ENCODE assay signal across 9 mouse cellular contexts in genomic region chr11:120252843-120253645, GRCm38 (mm10). TPM values are rescaled to one million over a fixed set of nuclear protein-coding genes. Genes with fewer than 3 reads are reported as not detected.
DNase-seq lines count a peak whose midpoint lies in the region; ATAC-seq lines count a peak whose summit lies in the region.
"Had no signal": no experiment of that assay in that cellular context is flagged by ENCODE, and none has a peak within 500 bp of the region (broad histone marks: within the 10 kb centered on the region; RNA-seq: fewer than 3 reads in every experiment).

No protein-coding gene starts in this region.

- peak overlapping the region; percentile 54 for H3K27ac ChIP-seq in heart, embryonic 16.5 days (ENCODE audit: low read length)
- peak overlapping the region; percentile 54 for H3K27ac ChIP-seq in limb, embryonic 12.5 days

- no peaks in the 10 kb centered on the region for H3K27me3 ChIP-seq in heart, embryonic 16.5 days (ENCODE audit: control insufficient read depth, insufficient read depth, low read length)
- no peaks in the 10 kb centered on the region for H3K27me3 ChIP-seq in limb, embryonic 12.5 days

- WGBS in heart, embryonic 16.5 days: 44% methylated on average over 12 of the region's 12 CpGs
- whole genome bisulfite sequencing in limb, embryonic 12.5 days: 50% methylated on average over 12 of the region's 12 CpGs

- H3K9me3 ChIP-seq in heart, embryonic 16.5 days (replicated peaks; ENCODE audit: control insufficient read depth, low read length): no peaks in the 10 kb centered on the region
- no peaks in the 10 kb centered on the region for H3K9me3 ChIP-seq in limb, embryonic 12.5 days

- peak; percentile 54 for DNase-seq in cerebellum, adult 9-11 months
- DNase-seq in cerebellum, adult 8-10 months: no peak
- DNase-seq in WW6 (ENCODE audit: low read depth, low spot score): peak; percentile 83
- DNase-seq in right cerebral cortex, postnatal 4 days: no peak
- no peak for DNase-seq in natural killer cell, adult 2 months (ENCODE audit: low spot score in 2 of 2)
- no peak for DNase-seq in frontal cortex, adult 2 months (ENCODE audit: extremely low spot score in 1 of 2, low spot score in 1 of 2)

- no peak overlapping the region for H3K4me3 ChIP-seq in heart, embryonic 16.5 days (ENCODE audit: low read length)
- H3K4me3 ChIP-seq in limb, embryonic 12.5 days (replicated peaks): no peak overlapping the region
- H3K4me3 ChIP-seq: erythroblast, embryonic 14.5 days had no signal

- ATAC-seq in heart, embryonic 16.5 days (replicated peaks; ENCODE audit: extremely low read depth, insufficient read depth, low FRiP score): no peak
- no peak for ATAC-seq in limb, embryonic 12.5 days (ENCODE audit: insufficient number of reproducible peaks, insufficient read depth, low FRiP score, low TSS enrichment, low read depth)

- peak overlapping the region; percentile 38; the same call in 1 of the 2 replicates for H3K4me2 ChIP-seq in heart, embryonic 16.5 days (ENCODE audit: low read depth, low read length)
- peak overlapping the region; percentile 21 for H3K4me2 ChIP-seq in limb, embryonic 12.5 days

- peaks cover 79% of the 10 kb centered on the region for H3K4me1 ChIP-seq in heart, embryonic 16.5 days (ENCODE audit: control insufficient read depth, insufficient read depth, low read length)
- peaks cover 92% of the 10 kb centered on the region for H3K4me1 ChIP-seq in limb, embryonic 12.5 days (replicated peaks)

- H3K9ac ChIP-seq in heart, embryonic 16.5 days (ENCODE audit: low read length): peak overlapping the region; percentile 48
- no peak overlapping the region for H3K9ac ChIP-seq in limb, embryonic 12.5 days (replicated peaks)

- H3K36me3 ChIP-seq in heart, embryonic 16.5 days (ENCODE audit: control insufficient read depth, insufficient read depth): no peaks in the 10 kb centered on the region
- H3K36me3 ChIP-seq in limb, embryonic 12.5 days: peaks cover 15% of the 10 kb centered on the region; the same call in 1 of the 2 replicates

RNA-seq across cellular contexts. Expression of gene Bahcc1, which starts 20.3 kb away (rescaled TPM):
- 4.6 and 4.7 TPM in 2 replicates for polyA plus RNA-seq in heart, embryonic 16.5 days (2015; fragmentation: Nextera tagmentation; extraction: Ambion mirVana)
- 18.3 and 18.5 TPM in 2 replicates for polyA plus RNA-seq in limb, embryonic 12.5 days (2016; fragmentation: Nextera tagmentation; extraction: Ambion mirVana)
- polyA plus RNA-seq in frontal cortex, adult 2 months (2012; rRNA removed): 16.9 and 17.2 TPM in 2 replicates

Comparison
In these comparisons a context has a peak if more than half of its experiments do, and no peak if none do; other contexts are left out.
1. DNase-seq: peak in cerebellum, adult 9-11 months (single experiment) and WW6 (single experiment); none in cerebellum, adult 8-10 months (single experiment), right cerebral cortex, postnatal 4 days (single experiment), natural killer cell, adult 2 months (0 of 2) and frontal cortex, adult 2 months (0 of 2).